Mouse (Mus musculus) CD4-positive, CD25-positive, alpha-beta regulatory T cell, adult 2 months (primary cell): Measurements from ENCODE around the gene Prr22.

ENCODE experiments used
- DNase-seq: peaks from one replicate; pipeline ENCODE4 v3.0.0-alpha.2; 2012; ENCODE audit warnings: low read depth, low spot score

Prr22 gene

GRCm38 (mm10) chr17:56761077-56761476 lies 9.0 kb upstream of the Prr22 start:
- DNase-seq = no peak

- peak; percentile 97 for DNase-seq
Measured at GRCm38 (mm10) chr17:56761991-56762410, 8.0 kb upstream of the Prr22 start.

- peak; percentile 88 for DNase-seq
Measured at GRCm38 (mm10) chr17:56762769-56763731, 7.0 kb upstream of the Prr22 start.

- DNase-seq = no peak
Measured at GRCm38 (mm10) chr17:56763741-56764250, 6.3 kb upstream of the Prr22 start.

- DNase-seq = peak; percentile 92
Measured at GRCm38 (mm10) chr17:56764474-56765354, 5.3 kb upstream of the Prr22 start, which contains the start of gene Dus3l. Dus3l (plus strand) TSS chr17:56764757.

- DNase-seq = no peak
Measured at GRCm38 (mm10) chr17:56765431-56765830, 4.6 kb upstream of the Prr22 start.

- DNase-seq = no peak
Measured at GRCm38 (mm10) chr17:56766631-56767405, 3.2 kb upstream of the Prr22 start.

- no peak for DNase-seq
Measured at GRCm38 (mm10) chr17:56767531-56768135, 2.4 kb upstream of the Prr22 start.

- DNase-seq = no peak
Measured at GRCm38 (mm10) chr17:56768941-56769340, 1.1 kb upstream of the Prr22 start.

- no peak for DNase-seq
Measured at GRCm38 (mm10) chr17:56777568-56777967, 7.5 kb downstream of the Prr22 start.

GRCm38 (mm10) chr17:56778779-56779362 lies 8.8 kb downstream of the Prr22 start:
- no peak for DNase-seq

GRCm38 (mm10) chr17:56780291-56780978 lies 10.4 kb downstream of the Prr22 start:
- DNase-seq = no peak

- DNase-seq = no peak
Measured at GRCm38 (mm10) chr17:56788886-56789285, 18.8 kb downstream of the Prr22 start.

GRCm38 (mm10) chr17:56789286-56789685 lies 19.2 kb downstream of the Prr22 start:
- no peak for DNase-seq

- DNase-seq = no peak
Measured at GRCm38 (mm10) chr17:56792588-56792987, 22.5 kb downstream of the Prr22 start.

GRCm38 (mm10) chr17:56793614-56794319 lies 23.7 kb downstream of the Prr22 start:
- DNase-seq = no peak

- DNase-seq = no peak
Measured at GRCm38 (mm10) chr17:56799276-56799675, 29.2 kb downstream of the Prr22 start.

- no peak for DNase-seq
Measured at GRCm38 (mm10) chr17:56802065-56802464, 32.0 kb downstream of the Prr22 start.

GRCm38 (mm10) chr17:56804952-56805351 lies 34.9 kb downstream of the Prr22 start:
- no peak for DNase-seq
